Mouse (Mus musculus) hindbrain, embryonic 14.5 days (tissue): Measurements from ENCODE around the gene 4930451I11Rik. TPM values are rescaled to one million over a fixed set of nuclear protein-coding genes. Genes with fewer than 3 reads are reported as not detected.
A peak's percentile ranks its signal among the peaks of the same experiment; 100 is the strongest.

Experiments used
- ATAC-seq: fragments of 200-750 bp; cut with Nextera tagmentation; 2 replicates; pipeline ENCODE4 v1.8.0; 2017; ENCODE audit warnings: moderate number of reproducible peaks, mild to moderate bottlenecking, moderate TSS enrichment, moderate library complexity; ENCODE audit not compliant: low FRiP score
- DNase-seq: peaks from one replicate; pipeline ENCODE4 v3.0.0-alpha.2; 2015; ENCODE audit warnings: low spot score
- H3K27ac ChIP-seq: fragments of 300-500 bp; sonication (generic); 2 replicates; pipeline ENCODE4 v1.5.1; 2014; ENCODE audit warnings: mild to moderate bottlenecking, moderate library complexity
- H3K27me3 ChIP-seq: fragments of 300-500 bp; sonication (generic); 2 replicates; pipeline ENCODE4 v1.6.1; 2014; ENCODE audit warnings: mild to moderate bottlenecking, low read length, mixed read lengths; ENCODE audit not compliant: control insufficient read depth, insufficient read depth
- H3K36me3 ChIP-seq: fragments of 300-500 bp; sonication (generic); replicated peaks from 2 replicates; pipeline ENCODE4 v1.6.1; 2014; ENCODE audit not compliant: control insufficient read depth, insufficient read depth
- H3K4me1 ChIP-seq: fragments of 300-500 bp; sonication (generic); replicated peaks from 2 replicates; pipeline ENCODE4 v1.6.1; 2014; ENCODE audit warnings: antibody characterized with exemption, low read length, mixed read lengths; ENCODE audit not compliant: control insufficient read depth, insufficient read depth
- H3K4me2 ChIP-seq: fragments of 300-500 bp; sonication (generic); replicated peaks from 2 replicates; pipeline ENCODE4 v1.6.1; 2014; ENCODE audit warnings: mild to moderate bottlenecking, moderate library complexity
- H3K4me3 ChIP-seq: fragments of 300-500 bp; sonication (generic); replicated peaks from 2 replicates; pipeline ENCODE4 v1.5.1; 2014; ENCODE audit warnings: mild to moderate bottlenecking, low read length
- H3K9ac ChIP-seq: fragments of 300-500 bp; sonication (generic); 2 replicates; pipeline ENCODE4 v1.6.1; 2014
- H3K9me3 ChIP-seq: fragments of 300-500 bp; sonication (generic); 2 replicates; pipeline ENCODE4 v1.6.1; 2016; ENCODE audit warnings: low read length; ENCODE audit not compliant: control insufficient read depth
- WGBS: fragments of 180-500 bp; shearing (Covaris S2); extraction: QIAGEN DNeasy Blood & Tissue Kit; methylation state at CpG from one replicate; pipeline ENCODE4 v1.1.7; 2014; 5-methylcytosine and 5-hydroxymethylcytosine counted together
- polyA plus RNA-seq: library from polyadenylated mRNA; unstranded; fragments of >200 nt; fragmentation: Nextera tagmentation; extraction: Ambion mirVana; gene quantifications from 2 replicates; pipeline ENCODE4 v1.2.1, GENCODE M21; 2014

Gene 4930451I11Rik
- polyA plus RNA-seq, 1 experiment from 2014 or later = 0.74 TPM

DNA sequence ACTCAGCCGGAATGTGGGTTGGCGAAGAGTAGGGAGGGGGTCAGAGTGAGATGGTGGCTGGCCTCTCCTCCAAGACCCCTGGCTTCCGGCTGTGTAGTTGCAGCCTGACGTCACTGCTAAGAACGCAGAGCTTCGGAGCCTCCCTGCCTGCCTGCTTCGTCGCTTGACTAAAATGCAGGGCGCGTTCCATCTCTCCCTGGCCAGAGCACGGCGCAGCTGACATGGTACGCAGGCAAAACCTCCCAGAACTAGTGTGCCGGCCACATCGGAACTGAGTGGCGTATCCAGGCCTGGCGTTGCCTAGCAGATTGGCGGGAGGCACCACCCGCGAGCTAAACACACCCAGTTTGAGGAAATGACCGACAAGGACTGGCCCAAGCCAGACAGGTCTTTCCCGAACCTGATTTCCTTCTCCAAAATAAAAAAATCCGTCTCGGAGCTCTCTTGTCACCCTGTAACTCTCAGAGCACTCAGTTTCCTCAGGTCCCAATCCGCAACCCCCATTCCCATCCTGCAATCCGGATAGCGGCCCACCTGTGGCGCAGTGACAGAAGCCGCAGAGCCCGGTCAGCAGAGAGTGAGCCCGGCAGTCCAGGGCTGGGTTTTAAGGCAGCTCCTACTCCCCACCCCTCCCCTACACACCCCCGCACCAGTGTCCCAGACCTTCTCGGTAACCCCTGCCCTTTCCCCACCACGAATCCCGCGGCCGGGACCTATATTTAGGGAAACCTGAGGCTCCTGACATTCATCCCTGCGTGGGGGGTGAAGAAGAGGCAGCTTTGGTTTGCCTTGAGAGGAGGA lies 31.8 kb downstream of the 4930451I11Rik start:
- H3K9me3 ChIP-seq = no peaks in the 10 kb centered on the region
- peak; percentile 85 for DNase-seq
- ATAC-seq = peak; percentile 92
- H3K36me3 ChIP-seq = peaks cover 32% of the 10 kb centered on the region
- WGBS = 1% methylated on average over 38 of the region's 38 CpGs
- H3K27me3 ChIP-seq = no peaks in the 10 kb centered on the region
- H3K4me3 ChIP-seq = peak overlapping the region; percentile 81
- H3K4me2 ChIP-seq = peak overlapping the region; percentile 72
- peaks cover 20% of the 10 kb centered on the region for H3K4me1 ChIP-seq
- H3K9ac ChIP-seq = peak overlapping the region; percentile 77
- peak overlapping the region; percentile 93 for H3K27ac ChIP-seq

- WGBS = 0% methylated on average over 34 of the region's 36 CpGs
- ATAC-seq = peak; percentile 97
- peaks cover 37% of the 10 kb centered on the region for H3K36me3 ChIP-seq
- peaks cover 20% of the 10 kb centered on the region for H3K4me1 ChIP-seq
- H3K27ac ChIP-seq = peak overlapping the region; percentile 93
- H3K9ac ChIP-seq = peak overlapping the region; percentile 93
- DNase-seq = peak; percentile 92
- peak overlapping the region; percentile 72 for H3K4me2 ChIP-seq
- H3K27me3 ChIP-seq = no peaks in the 10 kb centered on the region
- H3K9me3 ChIP-seq = no peaks in the 10 kb centered on the region
- peak overlapping the region; percentile 81 for H3K4me3 ChIP-seq
These were observed 32.4 kb downstream of the 4930451I11Rik start for GRCm38 (mm10) chr7:126799050-126799467.

GRCm38 (mm10) chr7:126798127-126799049 lies 33.1 kb downstream of the 4930451I11Rik start:
- peak overlapping the region; percentile 72 for H3K4me2 ChIP-seq
- ATAC-seq (no peak), DNase-seq (no peak)
- peaks cover 20% of the 10 kb centered on the region for H3K4me1 ChIP-seq
- no peaks in the 10 kb centered on the region for H3K9me3 ChIP-seq
- no peaks in the 10 kb centered on the region for H3K27me3 ChIP-seq
- H3K4me3 ChIP-seq = peak overlapping the region; percentile 81
- peak overlapping the region; percentile 93 for H3K9ac ChIP-seq
- H3K27ac ChIP-seq = peak overlapping the region; percentile 93
- WGBS = under 1% methylated on average over 40 of the region's 40 CpGs
- H3K36me3 ChIP-seq = peaks cover 32% of the 10 kb centered on the region

GRCm38 (mm10) chr7:126797411-126798126 lies 33.9 kb downstream of the 4930451I11Rik start, which contains the start of gene Fam57b:
Gene Fam57b, plus strand, starts transcription at chr7:126797668.
- H3K36me3 ChIP-seq = peaks cover 32% of the 10 kb centered on the region
- peak within 1 kb of the TSS; percentile 93 for H3K27ac ChIP-seq
- peak within 1 kb of the TSS; percentile 72 for H3K4me2 ChIP-seq
- WGBS = 25% methylated on average over 21 of the region's 21 CpGs
- no peak for ATAC-seq
- no peaks in the 10 kb centered on the region for H3K9me3 ChIP-seq
- peaks cover 26% of the 10 kb centered on the region for H3K4me1 ChIP-seq
- H3K9ac ChIP-seq = peak within 1 kb of the TSS; percentile 93
- no peak for DNase-seq
- H3K4me3 ChIP-seq = peak within 1 kb of the TSS; percentile 81
- no peaks in the 10 kb centered on the region for H3K27me3 ChIP-seq

DNA sequence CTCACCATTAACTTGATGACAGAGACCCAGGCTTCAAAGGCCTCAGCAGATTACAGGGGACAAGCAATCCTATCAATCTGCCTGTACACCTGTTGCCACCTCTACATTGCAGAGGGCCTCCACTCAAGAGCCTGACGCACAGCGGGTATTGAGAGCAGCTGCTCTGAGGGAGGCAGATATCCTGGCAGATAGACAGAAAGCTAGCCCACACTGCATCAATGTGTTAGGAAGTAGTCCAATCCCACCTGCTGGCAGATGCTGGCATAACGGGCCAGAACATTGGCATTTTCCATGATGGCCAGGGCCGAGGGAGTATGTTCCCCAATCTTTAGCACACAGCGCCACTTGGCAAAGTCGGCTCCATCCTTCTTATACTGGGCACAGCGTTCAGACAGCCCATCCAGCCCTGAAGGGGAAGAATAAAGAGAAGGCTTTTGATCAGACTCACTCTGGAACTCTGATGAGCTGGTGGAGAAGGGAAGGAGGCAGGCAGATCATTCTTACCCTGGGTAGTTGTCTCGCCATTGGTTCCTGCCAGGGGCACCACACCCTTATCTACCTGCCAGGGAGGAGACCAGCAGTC lies 35.0 kb downstream of the 4930451I11Rik start:
- H3K27ac ChIP-seq = peak overlapping the region; percentile 93; the same call in 1 of the 2 replicates
- peaks cover 32% of the 10 kb centered on the region for H3K36me3 ChIP-seq
- H3K27me3 ChIP-seq = no peaks in the 10 kb centered on the region
- H3K4me2 ChIP-seq = peak overlapping the region; percentile 72
- H3K9me3 ChIP-seq = no peaks in the 10 kb centered on the region
- ATAC-seq = no peak
- peaks cover 28% of the 10 kb centered on the region for H3K4me1 ChIP-seq
- peak overlapping the region; percentile 93; the same call in 1 of the 2 replicates for H3K9ac ChIP-seq
- 68% methylated on average over 8 of the region's 8 CpGs for WGBS
- DNase-seq = no peak
- peak overlapping the region; percentile 81 for H3K4me3 ChIP-seq

DNA sequence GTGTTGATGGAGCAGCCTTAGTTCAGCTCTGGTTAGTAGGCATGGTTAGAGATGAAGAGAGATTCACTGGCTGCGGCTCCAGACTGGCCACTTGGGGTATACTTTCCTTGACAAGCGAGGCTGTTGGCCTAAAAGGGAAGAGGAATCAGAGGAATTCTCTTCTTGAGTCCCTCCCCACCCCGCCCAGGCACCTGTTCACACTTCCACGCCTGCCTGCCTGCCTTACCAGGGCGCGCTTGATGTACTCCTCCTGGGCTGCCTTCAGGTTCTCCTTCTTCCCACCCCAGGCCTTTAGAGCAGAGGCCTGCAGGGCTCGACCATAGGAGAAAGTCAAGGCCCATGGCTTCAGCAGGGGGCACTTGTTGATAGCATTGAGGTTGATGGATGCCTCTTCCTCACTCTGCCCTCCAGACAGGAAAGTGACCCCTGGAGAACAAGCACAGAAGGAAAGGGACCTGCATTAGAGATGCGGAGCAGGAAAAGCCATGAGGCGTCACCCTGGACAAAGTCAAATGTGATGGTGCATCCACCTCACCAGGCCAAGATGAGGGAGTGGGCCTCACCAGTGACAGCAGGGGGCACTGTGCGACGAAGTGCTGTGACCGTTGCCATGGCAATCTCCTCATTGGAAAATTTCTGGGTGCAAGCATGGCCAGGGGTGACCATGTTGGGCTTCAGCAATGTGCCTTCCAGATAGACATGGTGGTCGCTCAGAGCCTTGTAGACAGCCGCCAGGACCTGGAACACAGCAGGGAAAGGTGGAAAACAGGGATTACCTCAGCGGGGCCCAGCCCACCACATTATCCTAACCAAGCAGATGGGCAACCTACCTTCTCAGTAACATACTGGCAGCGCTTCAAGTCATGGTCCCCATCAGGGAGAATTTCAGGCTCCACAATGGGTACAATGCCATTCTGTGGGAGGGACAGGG lies 35.8 kb downstream of the 4930451I11Rik start:
- Histone ChIP-seq H3K9me3 (no peaks in the 10 kb centered on the region), H3K4me2 (no peak overlapping the region), H3K4me1 (peaks cover 36% of the 10 kb centered on the region), H3K27me3 (no peaks in the 10 kb centered on the region), H3K4me3 (no peak overlapping the region), H3K9ac (no peak overlapping the region), H3K27ac (no peak overlapping the region), H3K36me3 (peaks cover 32% of the 10 kb centered on the region)
- ATAC-seq (no peak), DNase-seq (no peak)
- WGBS = 78% methylated on average over 16 of the region's 16 CpGs

GRCm38 (mm10) chr7:126794271-126794605 lies 37.2 kb downstream of the 4930451I11Rik start:
- WGBS = 82% methylated on average over 4 of the region's 4 CpGs
- ATAC-seq = no peak

More at GRCm38 (mm10) chr7:126794271-126794605, 37.2 kb downstream of the 4930451I11Rik start:
- Histone ChIP-seq H3K4me2 (no peak overlapping the region), H3K27me3 (no peaks in the 10 kb centered on the region), H3K9ac (no peak overlapping the region), H3K27ac (no peak overlapping the region), H3K4me3 (no peak overlapping the region), H3K9me3 (no peaks in the 10 kb centered on the region), H3K4me1 (peaks cover 32% of the 10 kb centered on the region), H3K36me3 (peaks cover 45% of the 10 kb centered on the region)
- DNase-seq = no peak
